Mouse (Mus musculus) stomach, embryonic 16.5 days (tissue): Measurements from ENCODE around the gene C1s2. TPM values are rescaled to one million over a fixed set of nuclear protein-coding genes. Genes with fewer than 3 reads are reported as not detected.

Experiments used
- ATAC-seq: fragments of 200-750 bp; cut with Nextera tagmentation; 2 replicates; pipeline ENCODE4 v1.8.0; 2017; ENCODE audit warnings: moderate number of reproducible peaks, moderate TSS enrichment; ENCODE audit not compliant: insufficient read depth, low FRiP score
- H3K27ac ChIP-seq: fragments of 300-500 bp; sonication (generic); 2 replicates; pipeline ENCODE4 v1.5.1; 2014; ENCODE audit warnings: low read length
- H3K27me3 ChIP-seq: fragments of 300-500 bp; sonication (generic); 2 replicates; pipeline ENCODE4 v1.6.1; 2014; ENCODE audit warnings: low read length, control low read depth, mixed read lengths; ENCODE audit not compliant: control insufficient read depth, insufficient read depth
- H3K36me3 ChIP-seq: fragments of 300-500 bp; sonication (generic); 2 replicates; pipeline ENCODE4 v1.6.1; 2014; ENCODE audit warnings: low read length; ENCODE audit not compliant: control insufficient read depth, insufficient read depth
- H3K4me1 ChIP-seq: fragments of 300-500 bp; sonication (generic); 2 replicates; pipeline ENCODE4 v1.6.1; 2014; ENCODE audit warnings: low read length, control low read depth, mixed read lengths; ENCODE audit not compliant: control insufficient read depth, insufficient read depth
- H3K4me2 ChIP-seq: fragments of 300-500 bp; sonication (generic); 2 replicates; pipeline ENCODE4 v1.6.1; 2014; ENCODE audit warnings: low read depth, low read length, mixed read lengths
- H3K4me3 ChIP-seq: fragments of 300-500 bp; sonication (generic); replicated peaks from 2 replicates; pipeline ENCODE4 v1.5.1; 2014; ENCODE audit warnings: mild to moderate bottlenecking, low read length
- H3K9ac ChIP-seq: fragments of 300-500 bp; sonication (generic); 2 replicates; pipeline ENCODE4 v1.6.1; 2014; ENCODE audit warnings: low read length
- H3K9me3 ChIP-seq: fragments of 300-500 bp; sonication (generic); replicated peaks from 2 replicates; pipeline ENCODE4 v1.6.1; 2016; ENCODE audit warnings: low read length, control low read depth; ENCODE audit not compliant: control insufficient read depth
- WGBS: fragments of 180-500 bp; shearing (Covaris S2); extraction: QIAGEN DNeasy Blood & Tissue Kit; methylation state at CpG from one replicate; pipeline ENCODE4 v1.1.7; 2014; 5-methylcytosine and 5-hydroxymethylcytosine counted together
- polyA plus RNA-seq: library from polyadenylated mRNA; unstranded; fragments of >200 nt; fragmentation: Nextera tagmentation; extraction: Ambion mirVana; gene quantifications from 2 replicates; pipeline ENCODE4 v1.2.1, GENCODE M21; 2015

The C1s2 gene
- polyA plus RNA-seq, 1 experiment from 2014 or later: not detected

GRCm38 (mm10) chr6:124670281-124670900 lies 34.5 kb upstream of the C1s2 start:
- Histone ChIP-seq H3K9ac (no peak overlapping the region), H3K9me3 (no peaks in the 10 kb centered on the region), H3K36me3 (0 out of 2 replicates have a peak, but pooled peaks cover 4% of the 10 kb centered on the region), H3K27me3 (no peaks in the 10 kb centered on the region), H3K4me1 (peaks cover 4% of the 10 kb centered on the region; the same call in 1 of the 2 replicates), H3K27ac (no peak overlapping the region), H3K4me3 (no peak overlapping the region), H3K4me2 (no peak overlapping the region)
- no peak for ATAC-seq
- 81% methylated on average over 7 of the region's 7 CpGs for WGBS

GRCm38 (mm10) chr6:124669234-124669859 lies 33.5 kb upstream of the C1s2 start:
- no peak overlapping the region for H3K4me3 ChIP-seq
- no peak overlapping the region for H3K4me2 ChIP-seq
- H3K4me1 ChIP-seq: peaks cover 4% of the 10 kb centered on the region; the same call in 1 of the 2 replicates
- 0 out of 2 replicates have a peak, but pooled peaks cover 3% of the 10 kb centered on the region for H3K36me3 ChIP-seq
- H3K9ac ChIP-seq: no peak overlapping the region
- H3K27ac ChIP-seq: no peak overlapping the region
- no peaks in the 10 kb centered on the region for H3K9me3 ChIP-seq
- ATAC-seq: no peak
- no peaks in the 10 kb centered on the region for H3K27me3 ChIP-seq
- 84% methylated on average over 11 of the region's 11 CpGs for WGBS

GRCm38 (mm10) chr6:124665011-124665410 lies 29.1 kb upstream of the C1s2 start:
- ATAC-seq: no peak
- no peak overlapping the region for H3K4me2 ChIP-seq
- no peaks in the 10 kb centered on the region for H3K36me3 ChIP-seq
- H3K9ac ChIP-seq: no peak overlapping the region
- peaks cover 7% of the 10 kb centered on the region for H3K4me1 ChIP-seq
- H3K27ac ChIP-seq: no peak overlapping the region
- WGBS: 94% methylated on average over 10 of the region's 10 CpGs
- no peaks in the 10 kb centered on the region for H3K27me3 ChIP-seq
- H3K4me3 ChIP-seq: no peak overlapping the region
- H3K9me3 ChIP-seq: no peaks in the 10 kb centered on the region

- Histone ChIP-seq H3K4me3 (peak overlapping the region; percentile 83), H3K36me3 (no peaks in the 10 kb centered on the region), H3K9ac (no peak overlapping the region), H3K27ac (no peak overlapping the region), H3K27me3 (no peaks in the 10 kb centered on the region), H3K9me3 (no peaks in the 10 kb centered on the region), H3K4me2 (peak overlapping the region; percentile 88), H3K4me1 (peaks cover 7% of the 10 kb centered on the region)
- ATAC-seq: no peak
- 72% methylated on average over 7 of the region's 7 CpGs for WGBS
Observed at GRCm38 (mm10) chr6:124664256-124664655, 28.4 kb upstream of the C1s2 start.

- peaks cover 7% of the 10 kb centered on the region for H3K4me1 ChIP-seq
- H3K4me3 ChIP-seq: peak overlapping the region; percentile 83
- no peaks in the 10 kb centered on the region for H3K27me3 ChIP-seq
- peak overlapping the region; percentile 83 for H3K9ac ChIP-seq
- no peaks in the 10 kb centered on the region for H3K36me3 ChIP-seq
- 12% methylated on average over 13 of the region's 13 CpGs for WGBS
- H3K4me2 ChIP-seq: peak overlapping the region; percentile 88
- ATAC-seq: no peak
- H3K27ac ChIP-seq: peak overlapping the region; percentile 28
- H3K9me3 ChIP-seq: no peaks in the 10 kb centered on the region
Observed at GRCm38 (mm10) chr6:124663424-124663795, 27.5 kb upstream of the C1s2 start.

- Histone ChIP-seq H3K4me3 (peak within 1 kb of the TSS; percentile 83), H3K27ac (peak within 1 kb of the TSS; percentile 87), H3K9me3 (no peaks in the 10 kb centered on the region), H3K36me3 (no peaks in the 10 kb centered on the region), H3K4me1 (peaks cover 7% of the 10 kb centered on the region), H3K4me2 (peak within 1 kb of the TSS; percentile 88), H3K27me3 (no peaks in the 10 kb centered on the region), H3K9ac (peak within 1 kb of the TSS; percentile 83)
- peak; percentile 98 for ATAC-seq
- under 1% methylated on average over 64 of the region's 87 CpGs for WGBS
Observed at GRCm38 (mm10) chr6:124662477-124663423, 26.9 kb upstream of the C1s2 start, which contains the start of gene Lpcat3. TSS of gene Lpcat3 (plus strand) at chr6:124663027.

- H3K4me3 ChIP-seq: peak overlapping the region; percentile 83
- WGBS: 27% methylated on average over 6 of the region's 6 CpGs
Observed at GRCm38 (mm10) chr6:124661995-124662394, 26.1 kb upstream of the C1s2 start.

GRCm38 (mm10) chr6:124661156-124661806 lies 25.4 kb upstream of the C1s2 start:
- no peak for ATAC-seq
- H3K4me2 ChIP-seq: no peak overlapping the region

More at GRCm38 (mm10) chr6:124661995-124662394, 26.1 kb upstream of the C1s2 start:
- no peak for ATAC-seq
- H3K4me2 ChIP-seq: peak overlapping the region; percentile 88
- H3K36me3 ChIP-seq: no peaks in the 10 kb centered on the region
- peaks cover 7% of the 10 kb centered on the region for H3K4me1 ChIP-seq
- peak overlapping the region; percentile 87; the same call in 1 of the 2 replicates for H3K27ac ChIP-seq
- H3K27me3 ChIP-seq: no peaks in the 10 kb centered on the region
- H3K9ac ChIP-seq: peak overlapping the region; percentile 83
- no peaks in the 10 kb centered on the region for H3K9me3 ChIP-seq

More at GRCm38 (mm10) chr6:124661156-124661806, 25.4 kb upstream of the C1s2 start:
- Histone ChIP-seq H3K27ac (no peak overlapping the region), H3K4me3 (no peak overlapping the region), H3K36me3 (no peaks in the 10 kb centered on the region), H3K4me1 (peaks cover 7% of the 10 kb centered on the region), H3K9ac (no peak overlapping the region), H3K27me3 (no peaks in the 10 kb centered on the region), H3K9me3 (no peaks in the 10 kb centered on the region)
- 92% methylated on average over 4 of the region's 4 CpGs for WGBS
